Mouse (Mus musculus) hindbrain, embryonic 12.5 days (tissue): Measurements from ENCODE around the gene Galns. TPM values are rescaled to one million over a fixed set of nuclear protein-coding genes. Genes with fewer than 3 reads are reported as not detected.

Experiments used
- ATAC-seq: fragments of 200-750 bp; cut with Nextera tagmentation; 2 replicates; pipeline ENCODE4 v1.8.0; 2017; ENCODE audit warnings: moderate TSS enrichment; ENCODE audit not compliant: low FRiP score
- H3K27ac ChIP-seq: fragments of 300-500 bp; sonication (generic); 2 replicates; pipeline ENCODE4 v1.5.1; 2016; ENCODE audit warnings: mild to moderate bottlenecking
- H3K27me3 ChIP-seq: fragments of 300-500 bp; sonication (generic); 2 replicates; pipeline ENCODE4 v1.6.1; 2016; ENCODE audit warnings: mild to moderate bottlenecking
- H3K36me3 ChIP-seq: fragments of 300-500 bp; sonication (generic); 2 replicates; pipeline ENCODE4 v1.6.1; 2016; ENCODE audit warnings: mild to moderate bottlenecking
- H3K4me1 ChIP-seq: fragments of 300-500 bp; sonication (generic); 2 replicates; pipeline ENCODE4 v1.6.1; 2016
- H3K4me2 ChIP-seq: fragments of 300-500 bp; sonication (generic); replicated peaks from 2 replicates; pipeline ENCODE4 v1.6.1; 2016; ENCODE audit warnings: mild to moderate bottlenecking
- H3K4me3 ChIP-seq: fragments of 300-500 bp; sonication (generic); 2 replicates; pipeline ENCODE4 v1.5.1; 2016; ENCODE audit warnings: mild to moderate bottlenecking
- H3K9ac ChIP-seq: fragments of 300-500 bp; sonication (generic); 2 replicates; pipeline ENCODE4 v1.6.1; 2016; ENCODE audit warnings: mild to moderate bottlenecking, moderate library complexity
- H3K9me3 ChIP-seq: fragments of 300-500 bp; sonication (generic); replicated peaks from 2 replicates; pipeline ENCODE4 v1.6.1; 2016; ENCODE audit warnings: mild to moderate bottlenecking
- WGBS: fragments of 180-500 bp; shearing (Covaris S2); methylation state at CpG from one replicate; pipeline ENCODE4 v1.1.7; 2016; 5-methylcytosine and 5-hydroxymethylcytosine counted together
- polyA plus RNA-seq: library from polyadenylated mRNA; unstranded; fragments of >200 nt; fragmentation: Nextera tagmentation; extraction: Ambion mirVana; gene quantifications from 2 replicates; pipeline ENCODE4 v1.2.1, GENCODE M21; 2016

The Galns gene
- 6.3 and 6.9 TPM in 2 replicates for polyA plus RNA-seq

- Histone ChIP-seq H3K9ac (peak within 1 kb of the TSS; percentile 75), H3K4me3 (peak within 1 kb of the TSS; percentile 60), H3K4me2 (peak within 1 kb of the TSS; percentile 94), H3K27me3 (no peaks in the 10 kb centered on the region), H3K27ac (peak within 1 kb of the TSS; percentile 86), H3K9me3 (no peaks in the 10 kb centered on the region), H3K36me3 (peaks cover 14% of the 10 kb centered on the region), H3K4me1 (peaks cover 18% of the 10 kb centered on the region)
- WGBS, result under 1% methylated on average over 51 of the region's 57 CpGs
- peak; percentile 97 for ATAC-seq
These were observed at the start of gene Galns, which contains the start of gene Trappc2l for GRCm38 (mm10) chr8:122611295-122612133. Gene Galns, minus strand, starts transcription at chr8:122611463. Gene Trappc2l, plus strand, starts transcription at chr8:122611640.

GRCm38 (mm10) chr8:122660022-122660421 lies 48.8 kb upstream of the Galns start:
- no peaks in the 10 kb centered on the region for H3K9me3 ChIP-seq
- H3K4me2 ChIP-seq, result no peak overlapping the region
- ATAC-seq, result no peak
- H3K36me3 ChIP-seq, result no peaks in the 10 kb centered on the region
- H3K27ac ChIP-seq, result no peak overlapping the region
- H3K4me3 ChIP-seq, result no peak overlapping the region
- no peaks in the 10 kb centered on the region; the same call in 1 of the 2 replicates for H3K27me3 ChIP-seq
- peaks cover 47% of the 10 kb centered on the region for H3K4me1 ChIP-seq
- WGBS, result 80% methylated on average over 2 of the region's 2 CpGs
- H3K9ac ChIP-seq, result no peak overlapping the region

- no peaks in the 10 kb centered on the region for H3K9me3 ChIP-seq
- peaks cover 47% of the 10 kb centered on the region for H3K4me1 ChIP-seq
- no peak overlapping the region for H3K9ac ChIP-seq
- H3K36me3 ChIP-seq, result no peaks in the 10 kb centered on the region
- ATAC-seq, result no peak
- no peak overlapping the region for H3K4me2 ChIP-seq
- 69% methylated on average over 9 of the region's 9 CpGs for WGBS
- H3K27me3 ChIP-seq, result no peaks in the 10 kb centered on the region; the same call in 1 of the 2 replicates
- no peak overlapping the region for H3K27ac ChIP-seq
- no peak overlapping the region for H3K4me3 ChIP-seq
These were observed 47.5 kb upstream of the Galns start for GRCm38 (mm10) chr8:122658807-122659160.

GRCm38 (mm10) chr8:122658149-122658806 lies 47.0 kb upstream of the Galns start:
- H3K9ac ChIP-seq, result no peak overlapping the region
- H3K36me3 ChIP-seq, result no peaks in the 10 kb centered on the region; the same call in 1 of the 2 replicates
- peaks cover 52% of the 10 kb centered on the region for H3K4me1 ChIP-seq
- ATAC-seq, result no peak
- 57% methylated on average over 10 of the region's 10 CpGs for WGBS
- H3K9me3 ChIP-seq, result no peaks in the 10 kb centered on the region
- no peaks in the 10 kb centered on the region; the same call in 1 of the 2 replicates for H3K27me3 ChIP-seq
- H3K4me3 ChIP-seq, result no peak overlapping the region
- H3K27ac ChIP-seq, result peak overlapping the region; percentile 55; the same call in 1 of the 2 replicates
- H3K4me2 ChIP-seq, result no peak overlapping the region

GRCm38 (mm10) chr8:122656056-122656999 lies 45.1 kb upstream of the Galns start:
- ATAC-seq, result no peak

GRCm38 (mm10) chr8:122654768-122655167 lies 43.5 kb upstream of the Galns start:
- ATAC-seq, result no peak
- Histone ChIP-seq H3K4me3 (no peak overlapping the region), H3K4me1 (peaks cover 61% of the 10 kb centered on the region), H3K4me2 (no peak overlapping the region), H3K9ac (no peak overlapping the region), H3K36me3 (peaks cover 5% of the 10 kb centered on the region; the same call in 1 of the 2 replicates), H3K27ac (no peak overlapping the region), H3K27me3 (no peaks in the 10 kb centered on the region; the same call in 1 of the 2 replicates), H3K9me3 (no peaks in the 10 kb centered on the region)
- 44% methylated on average over 7 of the region's 7 CpGs for WGBS

More at GRCm38 (mm10) chr8:122656056-122656999, 45.1 kb upstream of the Galns start:
- Histone ChIP-seq H3K27me3 (no peaks in the 10 kb centered on the region; the same call in 1 of the 2 replicates), H3K4me3 (no peak overlapping the region), H3K27ac (no peak overlapping the region), H3K4me2 (no peak overlapping the region), H3K9ac (no peak overlapping the region), H3K9me3 (no peaks in the 10 kb centered on the region), H3K36me3 (no peaks in the 10 kb centered on the region; the same call in 1 of the 2 replicates), H3K4me1 (peaks cover 57% of the 10 kb centered on the region)
- 82% methylated on average over 13 of the region's 13 CpGs for WGBS

GRCm38 (mm10) chr8:122652643-122653042 lies 41.4 kb upstream of the Galns start:
- 72% methylated on average over 6 of the region's 6 CpGs for WGBS
- Histone ChIP-seq H3K27me3 (no peaks in the 10 kb centered on the region; the same call in 1 of the 2 replicates), H3K36me3 (peaks cover 25% of the 10 kb centered on the region), H3K27ac (no peak overlapping the region), H3K9ac (no peak overlapping the region), H3K4me1 (peaks cover 45% of the 10 kb centered on the region), H3K4me2 (no peak overlapping the region), H3K4me3 (no peak overlapping the region), H3K9me3 (no peaks in the 10 kb centered on the region)
- ATAC-seq, result no peak

- no peak overlapping the region for H3K27ac ChIP-seq
- no peaks in the 10 kb centered on the region for H3K9me3 ChIP-seq
- H3K9ac ChIP-seq, result no peak overlapping the region
- no peak overlapping the region for H3K4me3 ChIP-seq
- peaks cover 36% of the 10 kb centered on the region for H3K36me3 ChIP-seq
- no peak overlapping the region for H3K4me2 ChIP-seq
- H3K27me3 ChIP-seq, result no peaks in the 10 kb centered on the region; the same call in 1 of the 2 replicates
- peaks cover 42% of the 10 kb centered on the region for H3K4me1 ChIP-seq
- WGBS, result 71% methylated on average over 15 of the region's 16 CpGs
- peak; percentile 53 for ATAC-seq
These were observed 40.2 kb upstream of the Galns start for GRCm38 (mm10) chr8:122651326-122651921.

GRCm38 (mm10) chr8:122648192-122648970 lies 37.1 kb upstream of the Galns start:
- H3K27me3 ChIP-seq, result no peaks in the 10 kb centered on the region
- H3K4me3 ChIP-seq, result no peak overlapping the region
- no peak for ATAC-seq
- no peak overlapping the region for H3K4me2 ChIP-seq
- H3K36me3 ChIP-seq, result peaks cover 44% of the 10 kb centered on the region
- WGBS, result 70% methylated on average over 15 of the region's 15 CpGs
- H3K27ac ChIP-seq, result no peak overlapping the region
- no peaks in the 10 kb centered on the region for H3K9me3 ChIP-seq
- H3K4me1 ChIP-seq, result peaks cover 29% of the 10 kb centered on the region
- peak overlapping the region; percentile 14; the same call in 1 of the 2 replicates for H3K9ac ChIP-seq

- no peak overlapping the region for H3K27ac ChIP-seq
These were observed 35.1 kb upstream of the Galns start for GRCm38 (mm10) chr8:122646337-122646736.

More at GRCm38 (mm10) chr8:122646337-122646736, 35.1 kb upstream of the Galns start:
- H3K27me3 ChIP-seq, result no peaks in the 10 kb centered on the region
- no peaks in the 10 kb centered on the region for H3K9me3 ChIP-seq
- no peak overlapping the region for H3K4me2 ChIP-seq
- no peak overlapping the region for H3K9ac ChIP-seq
- WGBS, result 91% methylated on average over 16 of the region's 16 CpGs
- peaks cover 14% of the 10 kb centered on the region for H3K4me1 ChIP-seq
- H3K4me3 ChIP-seq, result no peak overlapping the region
- no peak for ATAC-seq
- peaks cover 53% of the 10 kb centered on the region for H3K36me3 ChIP-seq
